Mouse (Mus musculus) ES-E14 (cell line): ENCODE measurements around the gene Nptxr. TPM values are rescaled to one million over a fixed set of nuclear protein-coding genes. Genes with fewer than 3 reads are reported as not detected.

Source experiments
- DNase-seq: peaks from one replicate; pipeline ENCODE4 v3.0.0-alpha.2; 2013; ENCODE audit warnings: low read depth, low spot score
- H3K27ac ChIP-seq: 2 replicates; pipeline ENCODE4 v1.5.1; 2012; ENCODE audit warnings: low read depth, mild to moderate bottlenecking, low read length, moderate library complexity, mixed read lengths; ENCODE audit not compliant: poor library complexity, insufficient read depth, severe bottlenecking
- H3K36me3 ChIP-seq: 2 replicates; pipeline ENCODE4 v1.6.1; 2012; ENCODE audit warnings: mild to moderate bottlenecking, low read length, moderate library complexity, mixed read lengths; ENCODE audit not compliant: control insufficient read depth, poor library complexity, insufficient read depth, severe bottlenecking
- H3K4me1 ChIP-seq, 2 experiments: fragments of 150-350 bp in 1 of 2; sonication (generic) in 1 of 2; 2 replicates each; pipeline ENCODE4 v1.6.1; 2012; ENCODE audit warnings: low read length in 2 of 2, mild to moderate bottlenecking in 1 of 2, mixed read lengths in 1 of 2; ENCODE audit not compliant: control insufficient read depth in 2 of 2, insufficient read depth in 2 of 2, poor library complexity in 1 of 2
- H3K4me3 ChIP-seq, 2 experiments: fragments of 150-350 bp in 1 of 2; sonication (generic) in 1 of 2; 2 replicates each; pipeline ENCODE4 v1.5.1; 2012; ENCODE audit warnings: low read length in 2 of 2, low read depth in 1 of 2, mild to moderate bottlenecking in 1 of 2, mixed read lengths in 1 of 2; ENCODE audit not compliant: insufficient read depth in 1 of 2, poor library complexity in 1 of 2, severe bottlenecking in 1 of 2
- H3K9ac ChIP-seq: 2 replicates; pipeline ENCODE4 v1.6.1; 2012; ENCODE audit warnings: low read depth, mild to moderate bottlenecking, low read length, mixed read lengths; ENCODE audit not compliant: poor library complexity, insufficient read depth, severe bottlenecking
- H3K9me3 ChIP-seq: fragments of 150-350 bp; sonication (generic); 2 replicates; pipeline ENCODE4 v1.6.1; 2012; ENCODE audit warnings: low read depth, mild to moderate bottlenecking, low read length; ENCODE audit not compliant: control insufficient read depth, insufficient read depth
- CHD2 ChIP-seq: IDR thresholded peaks from 2 replicates; pipeline ENCODE4 v1.6.1; 2014; ENCODE audit warnings: mild to moderate bottlenecking, low read depth, low read length, inconsistent platforms
- HCFC1 ChIP-seq: IDR thresholded peaks from 2 replicates; pipeline ENCODE4 v1.6.1; 2012; ENCODE audit warnings: low read length, inconsistent platforms, borderline replicate concordance; ENCODE audit not compliant: insufficient read depth
- MAFK ChIP-seq: IDR thresholded peaks from 2 replicates; pipeline ENCODE4 v1.6.1; 2014; ENCODE audit warnings: mild to moderate bottlenecking, low read depth, low read length, inconsistent platforms; ENCODE audit not compliant: insufficient read depth
- ZC3H11A ChIP-seq: IDR thresholded peaks from 2 replicates; pipeline ENCODE4 v1.6.1; 2012; ENCODE audit warnings: low read depth, mild to moderate bottlenecking, inconsistent platforms, low read length, borderline replicate concordance
- ZNF384 ChIP-seq: IDR thresholded peaks from 2 replicates; pipeline ENCODE4 v1.6.1; 2012; ENCODE audit warnings: low read depth, low read length, inconsistent platforms
- in situ Hi-C, 2 experiments: fragments of 600-800 bp; cut with MboI; formaldehyde crosslinking; loops; one replicate each; pipeline ENCODE4 v1.15.1; 2025; ENCODE audit warnings: low sequenced_read_pairs in 2 of 2, inconsistent platforms in 1 of 2; ENCODE audit not compliant: unreplicated experiment in 2 of 2
- total RNA-seq: library from RNA; depleted of rRNA; stranded (reverse); fragments of 300-350 nt; gene quantifications from 2 replicates; pipeline ENCODE4 v1.2.3, GENCODE M21; 2012

Gene Nptxr
- total RNA-seq, 1 experiment: 7.9 TPM

DNA sequence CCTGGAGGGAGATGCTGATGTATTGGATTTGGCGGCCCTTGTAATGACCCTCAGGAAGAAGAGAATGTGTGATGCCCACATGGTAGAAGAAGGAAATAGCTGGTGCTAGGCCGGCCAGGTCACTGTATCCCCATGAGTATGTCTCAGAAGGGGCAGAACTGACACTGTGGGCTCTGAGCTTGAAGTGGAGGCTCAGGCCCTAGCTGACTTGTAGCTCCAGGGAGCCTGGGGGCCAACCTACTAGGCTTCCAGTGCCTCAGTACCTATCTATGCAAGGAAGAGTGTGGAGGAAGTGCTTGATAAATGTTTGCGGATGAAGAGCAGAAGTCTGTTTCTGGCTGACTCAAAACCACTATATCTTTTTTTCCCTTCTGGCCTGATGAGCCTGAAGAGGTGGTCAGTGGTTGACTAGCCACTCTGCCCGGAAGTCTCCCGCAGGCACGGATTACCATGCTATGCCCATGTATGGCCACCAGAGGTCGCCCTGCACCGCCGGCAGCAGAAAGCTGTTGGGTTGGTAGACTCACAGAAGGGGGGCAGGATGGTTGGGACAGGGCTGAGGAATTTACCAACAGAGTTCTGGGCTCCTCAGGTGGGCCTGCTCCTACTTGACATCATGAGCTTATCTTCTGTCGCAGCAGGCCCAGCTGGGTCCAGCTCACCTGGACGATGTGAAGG, 51.7 kb downstream of the Nptxr start:
- no peak overlapping the region for H3K4me3 ChIP-seq
- TF ChIP-seq ZC3H11A: peak; percentile 75; the same call in 1 of the 2 replicates
- TF ChIP-seq MAFK: no peak
- no peak for TF ChIP-seq ZNF384
- H3K9me3 ChIP-seq: no peaks in the 10 kb centered on the region
- H3K27ac ChIP-seq: no peak overlapping the region
- in situ Hi-C loops: loop anchor here in 1 of 2 experiments (25.0 kb wide), 1 partner anchor 309 kb away; no protein-coding TSS in a partner anchor
- no peak overlapping the region for H3K9ac ChIP-seq
- DNase-seq: no peak
- H3K4me1 ChIP-seq: peaks cover 4 to 8% of the 10 kb centered on the region in 2 experiments; a peak in 2 of 4 replicates
- no peaks in the 10 kb centered on the region for H3K36me3 ChIP-seq

DNA sequence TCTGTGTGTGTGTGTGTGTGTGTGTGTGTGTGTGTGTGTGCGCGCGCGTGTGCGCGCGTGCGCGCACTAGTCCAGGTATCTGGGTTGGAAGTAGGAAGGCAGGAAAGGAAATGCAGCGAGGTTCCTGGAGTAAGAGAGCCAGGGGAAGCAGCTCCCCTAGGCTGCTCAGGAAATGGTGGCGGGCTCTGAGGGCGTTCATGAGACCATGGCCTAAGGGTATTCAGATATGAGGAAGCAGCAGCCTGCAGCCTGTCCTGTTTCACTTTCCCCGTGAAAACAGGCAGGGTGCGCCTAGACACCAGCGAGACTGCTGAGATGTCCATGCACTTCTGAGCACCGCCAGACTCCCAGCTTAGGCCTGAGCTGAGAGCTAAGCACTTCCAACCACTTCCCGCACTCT, 52.8 kb downstream of the Nptxr start:
- H3K4me3 ChIP-seq: peak overlapping the region; percentile 41 to 52
- H3K9me3 ChIP-seq: no peaks in the 10 kb centered on the region
- H3K9ac ChIP-seq: peak overlapping the region; percentile 60
- DNase-seq: no peak
- peaks cover 4 to 8% of the 10 kb centered on the region in 2 experiments; a peak in 2 of 4 replicates for H3K4me1 ChIP-seq
- in situ Hi-C loops: loop anchor here in 1 of 2 experiments (25.0 kb wide), 1 partner anchor 311 kb away; no protein-coding TSS in a partner anchor
- no peaks in the 10 kb centered on the region for H3K36me3 ChIP-seq
- TF ChIP-seq MAFK (no peak), ZNF384 (no peak), HCFC1 (no peak), CHD2 (no peak), ZC3H11A (no peak)
- H3K27ac ChIP-seq: peak overlapping the region; percentile 14; the same call in 1 of the 2 replicates

DNA sequence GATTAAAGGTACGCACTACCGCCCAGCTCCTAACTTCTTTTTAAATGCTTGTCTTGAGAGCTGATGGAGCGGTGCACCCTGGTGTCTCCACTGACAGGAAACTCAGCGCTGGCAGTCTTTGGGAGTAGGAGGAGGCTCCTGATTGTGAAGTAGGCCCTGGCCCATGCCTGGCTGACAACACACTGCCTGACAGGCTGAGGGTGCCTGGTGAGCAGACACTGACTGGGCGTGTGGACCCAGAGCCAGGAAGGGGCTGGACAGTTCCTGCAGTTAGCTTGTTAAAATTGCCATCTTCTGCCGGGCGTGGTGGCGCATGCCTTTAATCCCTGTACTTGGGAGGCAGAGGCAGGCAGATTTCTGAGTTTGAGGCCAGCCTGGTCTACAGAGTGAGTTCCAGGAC, 54.3 kb downstream of the Nptxr start:
- in situ Hi-C loops: loop anchor here in 1 of 2 experiments (25.0 kb wide), 1 partner anchor 312 kb away; no protein-coding TSS in a partner anchor
- DNase-seq: no peak
- H3K27ac ChIP-seq: no peak overlapping the region
- H3K4me3 ChIP-seq: no peak overlapping the region
- peaks cover 4 to 12% of the 10 kb centered on the region in 2 experiments; a peak in 2 of 4 replicates for H3K4me1 ChIP-seq
- TF ChIP-seq HCFC1: no peak
- no peak for TF ChIP-seq CHD2
- TF ChIP-seq MAFK: no peak
- no peak for TF ChIP-seq ZC3H11A
- TF ChIP-seq ZNF384: no peak
- H3K36me3 ChIP-seq: no peaks in the 10 kb centered on the region
- H3K9me3 ChIP-seq: no peaks in the 10 kb centered on the region
- H3K9ac ChIP-seq: no peak overlapping the region

DNA sequence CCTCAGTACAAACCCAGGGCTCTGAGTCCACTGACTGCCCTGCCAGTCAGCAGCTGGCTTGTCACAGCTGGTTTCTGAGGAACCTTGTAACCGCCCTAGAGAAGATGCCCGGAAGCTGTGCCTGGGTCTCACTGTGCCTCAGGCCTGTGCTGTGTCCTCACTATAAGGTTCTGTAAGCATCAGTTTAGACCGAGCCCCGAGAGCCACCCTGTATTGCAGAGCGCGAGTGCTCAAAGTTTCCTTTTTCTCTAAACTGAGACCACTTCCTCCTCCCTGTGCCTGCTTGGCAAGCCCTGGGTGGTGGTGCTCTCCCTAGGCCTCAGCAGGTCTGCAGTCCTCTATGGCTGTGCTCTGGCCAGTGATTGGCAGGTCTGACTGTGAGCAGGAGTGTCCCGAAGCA, 55.4 kb downstream of the Nptxr start:
- Histone ChIP-seq H3K9ac (no peak overlapping the region), H3K36me3 (no peaks in the 10 kb centered on the region), H3K27ac (no peak overlapping the region), H3K4me1 (peaks cover 7 to 16% of the 10 kb centered on the region in 2 experiments; a peak in 2 of 4 replicates), H3K9me3 (no peaks in the 10 kb centered on the region), H3K4me3 (no peak overlapping the region)
- TF ChIP-seq ZNF384: no peak
- no peak for TF ChIP-seq MAFK
- TF ChIP-seq CHD2: no peak
- TF ChIP-seq ZC3H11A: no peak
- no peak for TF ChIP-seq HCFC1
- DNase-seq: no peak
- in situ Hi-C loops: no loop called here
